Mouse (Mus musculus) mature B cell (primary cell): Measurements from ENCODE around the gene Fam229a.

Experiments used
- in situ Hi-C: fragments of 300-500 bp; cut with MboI; formaldehyde crosslinking; loops from 2 replicates; pipeline ENCODE4 v1.14.3; 2019

Fam229a gene

GRCm38 (mm10) chr4:129495672-129496562, 4.9 kb downstream of the Fam229a start:
- in situ Hi-C loops = no loop called here

GRCm38 (mm10) chr4:129496631-129497030, 5.6 kb downstream of the Fam229a start:
- in situ Hi-C loops = no loop called here

- in situ Hi-C loops = no loop called here
Observed at GRCm38 (mm10) chr4:129498941-129499340, 8.0 kb downstream of the Fam229a start.

- in situ Hi-C loops = no loop called here
Observed at GRCm38 (mm10) chr4:129500017-129500416, 9.0 kb downstream of the Fam229a start.

- in situ Hi-C loops = no loop called here
Observed at GRCm38 (mm10) chr4:129500607-129501566, 9.9 kb downstream of the Fam229a start.

GRCm38 (mm10) chr4:129502327-129502888, 11.4 kb downstream of the Fam229a start:
- in situ Hi-C loops = no loop called here

- in situ Hi-C loops = no loop called here
Observed at GRCm38 (mm10) chr4:129502901-129503444, 12.0 kb downstream of the Fam229a start.

GRCm38 (mm10) chr4:129505511-129505910, 14.5 kb downstream of the Fam229a start:
- in situ Hi-C loops = no loop called here

- in situ Hi-C loops = no loop called here
Observed at GRCm38 (mm10) chr4:129507434-129508236, 16.6 kb downstream of the Fam229a start.

GRCm38 (mm10) chr4:129508237-129508515, 17.2 kb downstream of the Fam229a start:
- in situ Hi-C loops = no loop called here

- in situ Hi-C loops = no loop called here
Observed at GRCm38 (mm10) chr4:129508834-129509600, 18.0 kb downstream of the Fam229a start.

GRCm38 (mm10) chr4:129509650-129510049, 18.7 kb downstream of the Fam229a start:
- in situ Hi-C loops = no loop called here

GRCm38 (mm10) chr4:129510723-129511412, 19.9 kb downstream of the Fam229a start:
- in situ Hi-C loops = no loop called here

GRCm38 (mm10) chr4:129511413-129512096, 20.6 kb downstream of the Fam229a start:
- in situ Hi-C loops = no loop called here

- in situ Hi-C loops = no loop called here
Observed at GRCm38 (mm10) chr4:129513086-129513767, 22.2 kb downstream of the Fam229a start, which contains the start of gene Marcksl1. Gene Marcksl1, plus strand, starts transcription at chr4:129513581.

- in situ Hi-C loops = no loop called here
Observed at GRCm38 (mm10) chr4:129513891-129514290, 22.9 kb downstream of the Fam229a start.

- in situ Hi-C loops = no loop called here
Observed at GRCm38 (mm10) chr4:129514300-129514898, 23.4 kb downstream of the Fam229a start.

GRCm38 (mm10) chr4:129516925-129517324, 25.9 kb downstream of the Fam229a start:
- in situ Hi-C loops = no loop called here
